Mouse (Mus musculus): ENCODE measurements around the gene Ank2. TPM values are rescaled to one million over a fixed set of nuclear protein-coding genes. Genes with fewer than 3 reads are reported as not detected.

Ank2 gene
- total and polyA plus RNA-seq, 3 experiments: 96.1 to 290 (median 269) TPM

GRCm38 (mm10) chr3:127433291-127433690 is 65.9 kb downstream of the Ank2 start:
- no peak overlapping the region for H3K27ac ChIP-seq
- no peaks in the 10 kb centered on the region for H3K4me1 ChIP-seq (ENCODE audit: control insufficient read depth, insufficient read depth, low read length)
- H3K79me2 ChIP-seq (replicated peaks; ENCODE audit: control insufficient read depth, insufficient read depth, low read length): no peaks in the 10 kb centered on the region
- WGBS: 75% methylated on average over 3 of the region's 3 CpGs
- H3K36me3 ChIP-seq (ENCODE audit: control insufficient read depth, insufficient read depth, low read length): no peaks in the 10 kb centered on the region
- intact Hi-C loops (cut with DNase I): no loop called here
- no peak overlapping the region for H3K4me3 ChIP-seq
- H3K27me3 ChIP-seq (ENCODE audit: control insufficient read depth, insufficient read depth, low read length): no peaks in the 10 kb centered on the region
- TF ChIP-seq EP300 (IDR thresholded peaks at IDR 0.05; ENCODE audit: insufficient read depth, low read depth, low read length) (no peak), CTCF (IDR thresholded peaks at IDR 0.05) (no peak), POLR2A (IDR thresholded peaks at IDR 0.05; ENCODE audit: insufficient read depth, low read depth, low read length) (no peak)
- DNase-seq: no peak
- no peak overlapping the region for H3K9ac ChIP-seq (ENCODE audit: low read depth, low read length)

- Histone ChIP-seq H3K36me3 (ENCODE audit: control insufficient read depth, insufficient read depth, low read length) (no peaks in the 10 kb centered on the region), H3K4me3 (no peak overlapping the region), H3K4me1 (ENCODE audit: control insufficient read depth, insufficient read depth, low read length) (no peaks in the 10 kb centered on the region), H3K27ac (no peak overlapping the region), H3K79me2 (replicated peaks; ENCODE audit: control insufficient read depth, insufficient read depth, low read length) (no peaks in the 10 kb centered on the region), H3K9ac (ENCODE audit: low read depth, low read length) (no peak overlapping the region), H3K27me3 (ENCODE audit: control insufficient read depth, insufficient read depth, low read length) (no peaks in the 10 kb centered on the region)
- intact Hi-C loops (cut with DNase I): no loop called here
- TF ChIP-seq EP300 (IDR thresholded peaks at IDR 0.05; ENCODE audit: insufficient read depth, low read depth, low read length) (no peak), POLR2A (IDR thresholded peaks at IDR 0.05; ENCODE audit: insufficient read depth, low read depth, low read length) (no peak), CTCF (IDR thresholded peaks at IDR 0.05) (no peak)
- 13% methylated on average over 13 of the region's 13 CpGs for WGBS
- peak in 1 of 2 experiments; percentile 11 for DNase-seq
Measured at GRCm38 (mm10) chr3:127429866-127430265, 69.3 kb downstream of the Ank2 start.

GRCm38 (mm10) chr3:127428527-127428926 is 70.6 kb downstream of the Ank2 start:
- 89% methylated on average over 3 of the region's 3 CpGs for WGBS
- Histone ChIP-seq H3K36me3 (ENCODE audit: control insufficient read depth, insufficient read depth, low read length) (no peaks in the 10 kb centered on the region), H3K27ac (no peak overlapping the region), H3K4me3 (no peak overlapping the region), H3K79me2 (replicated peaks; ENCODE audit: control insufficient read depth, insufficient read depth, low read length) (no peaks in the 10 kb centered on the region), H3K27me3 (ENCODE audit: control insufficient read depth, insufficient read depth, low read length) (no peaks in the 10 kb centered on the region), H3K4me1 (ENCODE audit: control insufficient read depth, insufficient read depth, low read length) (no peaks in the 10 kb centered on the region), H3K9ac (ENCODE audit: low read depth, low read length) (no peak overlapping the region)
- TF ChIP-seq CTCF (IDR thresholded peaks at IDR 0.05) (peak; percentile 60), EP300 (IDR thresholded peaks at IDR 0.05; ENCODE audit: insufficient read depth, low read depth, low read length) (no peak)
- no peak for DNase-seq
- intact Hi-C loops (cut with DNase I): loop anchor here (1.0 kb wide), 1 partner anchor 105 kb away; no protein-coding TSS in a partner anchor

GRCm38 (mm10) chr3:127416950-127417349 is 82.2 kb downstream of the Ank2 start:
- Histone ChIP-seq H3K79me2 (replicated peaks; ENCODE audit: control insufficient read depth, insufficient read depth, low read length) (no peaks in the 10 kb centered on the region), H3K9ac (ENCODE audit: low read depth, low read length) (no peak overlapping the region), H3K27ac (no peak overlapping the region), H3K36me3 (ENCODE audit: control insufficient read depth, insufficient read depth, low read length) (no peaks in the 10 kb centered on the region), H3K4me3 (no peak overlapping the region), H3K4me1 (ENCODE audit: control insufficient read depth, insufficient read depth, low read length) (no peaks in the 10 kb centered on the region), H3K27me3 (ENCODE audit: control insufficient read depth, insufficient read depth, low read length) (no peaks in the 10 kb centered on the region)
- intact Hi-C loops (cut with DNase I): no loop called here
- DNase-seq: no peak
- WGBS: 88% methylated on average over 4 of the region's 4 CpGs
- TF ChIP-seq CTCF (IDR thresholded peaks at IDR 0.05) (no peak), POLR2A (IDR thresholded peaks at IDR 0.05; ENCODE audit: insufficient read depth, low read depth, low read length) (no peak), EP300 (IDR thresholded peaks at IDR 0.05; ENCODE audit: insufficient read depth, low read depth, low read length) (no peak)

GRCm38 (mm10) chr3:127414438-127414837 is 84.7 kb downstream of the Ank2 start:
- DNase-seq: no peak
- Histone ChIP-seq H3K4me1 (ENCODE audit: control insufficient read depth, insufficient read depth, low read length) (no peaks in the 10 kb centered on the region), H3K4me3 (no peak overlapping the region), H3K9ac (ENCODE audit: low read depth, low read length) (no peak overlapping the region), H3K36me3 (ENCODE audit: control insufficient read depth, insufficient read depth, low read length) (no peaks in the 10 kb centered on the region), H3K27me3 (ENCODE audit: control insufficient read depth, insufficient read depth, low read length) (no peaks in the 10 kb centered on the region), H3K79me2 (replicated peaks; ENCODE audit: control insufficient read depth, insufficient read depth, low read length) (no peaks in the 10 kb centered on the region), H3K27ac (no peak overlapping the region)
- intact Hi-C loops (cut with DNase I): no loop called here
- WGBS: 41% methylated on average over 1 of the region's 1 CpGs
- TF ChIP-seq CTCF (IDR thresholded peaks at IDR 0.05) (no peak), EP300 (IDR thresholded peaks at IDR 0.05; ENCODE audit: insufficient read depth, low read depth, low read length) (no peak), POLR2A (IDR thresholded peaks at IDR 0.05; ENCODE audit: insufficient read depth, low read depth, low read length) (no peak)

- Histone ChIP-seq H3K36me3 (ENCODE audit: control insufficient read depth, insufficient read depth, low read length) (no peaks in the 10 kb centered on the region), H3K79me2 (replicated peaks; ENCODE audit: control insufficient read depth, insufficient read depth, low read length) (no peaks in the 10 kb centered on the region), H3K27ac (peak overlapping the region; percentile 56), H3K4me3 (peak overlapping the region; percentile 39), H3K9ac (ENCODE audit: low read depth, low read length) (peak overlapping the region; percentile 59), H3K27me3 (ENCODE audit: control insufficient read depth, insufficient read depth, low read length) (no peaks in the 10 kb centered on the region), H3K4me1 (ENCODE audit: control insufficient read depth, insufficient read depth, low read length) (peaks cover 4% of the 10 kb centered on the region)
- 21% methylated on average over 23 of the region's 23 CpGs for WGBS
- DNase-seq: peak; percentile 75 to 76
- no peak for TF ChIP-seq EP300 (IDR thresholded peaks at IDR 0.05; ENCODE audit: insufficient read depth, low read depth, low read length)
- TF ChIP-seq POLR2A (IDR thresholded peaks at IDR 0.05; ENCODE audit: insufficient read depth, low read depth, low read length): peak; percentile 73
- intact Hi-C loops (cut with DNase I): no loop called here
Measured at GRCm38 (mm10) chr3:127408684-127409550, 90.2 kb downstream of the Ank2 start.

Data from heart, adult 2 months (tissue).